Mouse (Mus musculus) embryo, embryonic 11.5 days (tissue): Measurements from ENCODE around the gene Gm27027.

ENCODE experiments used
- DNase-seq: peaks from one replicate; pipeline ENCODE4 v3.0.0-alpha.2; 2012; ENCODE audit warnings: low read depth, low spot score

Gm27027 gene

GRCm38 (mm10) chr2:93976436-93977252, 19.5 kb downstream of the Gm27027 start:
- no peak for DNase-seq

- DNase-seq = no peak
Measured at GRCm38 (mm10) chr2:93975526-93976435, 20.4 kb downstream of the Gm27027 start.

- DNase-seq = no peak
Measured at GRCm38 (mm10) chr2:93975041-93975440, 21.1 kb downstream of the Gm27027 start.

- DNase-seq = no peak
Measured at GRCm38 (mm10) chr2:93971647-93972046, 24.5 kb downstream of the Gm27027 start.

- no peak for DNase-seq
Measured at GRCm38 (mm10) chr2:93964494-93965160, 31.5 kb downstream of the Gm27027 start.

- no peak for DNase-seq
Measured at GRCm38 (mm10) chr2:93963802-93964201, 32.4 kb downstream of the Gm27027 start.

GRCm38 (mm10) chr2:93961716-93962115, 34.4 kb downstream of the Gm27027 start:
- DNase-seq = no peak

- no peak for DNase-seq
Measured at GRCm38 (mm10) chr2:93959346-93959745, 36.8 kb downstream of the Gm27027 start.

- no peak for DNase-seq
Measured at GRCm38 (mm10) chr2:93958216-93958615, 37.9 kb downstream of the Gm27027 start.

- no peak for DNase-seq
Measured at GRCm38 (mm10) chr2:93957785-93958175, 38.4 kb downstream of the Gm27027 start.

- DNase-seq = no peak
Measured at GRCm38 (mm10) chr2:93956908-93957784, 39.0 kb downstream of the Gm27027 start, which contains the start of gene Gm13889. Gene Gm13889, minus strand, starts transcription at chr2:93957201.

GRCm38 (mm10) chr2:93956331-93956801, 39.8 kb downstream of the Gm27027 start:
- DNase-seq = no peak

GRCm38 (mm10) chr2:93955886-93956285, 40.3 kb downstream of the Gm27027 start:
- DNase-seq = no peak

GRCm38 (mm10) chr2:93954781-93955578, 41.2 kb downstream of the Gm27027 start:
- DNase-seq = no peak

- DNase-seq = no peak
Measured at GRCm38 (mm10) chr2:93953726-93954125, 42.4 kb downstream of the Gm27027 start.

GRCm38 (mm10) chr2:93946976-93947375, 49.2 kb downstream of the Gm27027 start:
- DNase-seq = no peak

- no peak for DNase-seq
Measured at GRCm38 (mm10) chr2:93944855-93945254, 51.3 kb downstream of the Gm27027 start.

- DNase-seq = no peak
Measured at GRCm38 (mm10) chr2:93944099-93944498, 52.1 kb downstream of the Gm27027 start.

GRCm38 (mm10) chr2:93941670-93942069, 54.5 kb downstream of the Gm27027 start:
- DNase-seq = no peak

- no peak for DNase-seq
Measured at GRCm38 (mm10) chr2:93938534-93938933, 57.6 kb downstream of the Gm27027 start.
